Mouse (Mus musculus) testis, adult 2 months (tissue): ENCODE data around the gene Fez1.

Experiments used
- CTCF ChIP-seq: fragments of 200-500 bp; IDR thresholded peaks from 2 replicates; pipeline ENCODE4 v1.5.1; 2012; ENCODE audit warnings: low read depth, mild to moderate bottlenecking, inconsistent platforms, low read length, moderate library complexity; ENCODE audit not compliant: control insufficient read depth, insufficient read depth, insufficient replicate concordance
- POLR2A ChIP-seq: fragments of 200-500 bp; IDR thresholded peaks from 2 replicates; pipeline ENCODE4 v1.6.1; 2012; ENCODE audit warnings: low read depth, mild to moderate bottlenecking, inconsistent platforms, low read length, moderate library complexity; ENCODE audit not compliant: control insufficient read depth

GRCm38 (mm10) chr9:36868662-36869061, 47.0 kb downstream of the Fez1 start:
- TF ChIP-seq CTCF: no peak
- TF ChIP-seq POLR2A: no peak
